Mouse (Mus musculus): Measurements from ENCODE around the gene Krt9. TPM values are rescaled to one million over a fixed set of nuclear protein-coding genes. Genes with fewer than 3 reads are reported as not detected.

Krt9 gene
- polyA plus RNA-seq, 1 experiment = 1.5 TPM

DNA sequence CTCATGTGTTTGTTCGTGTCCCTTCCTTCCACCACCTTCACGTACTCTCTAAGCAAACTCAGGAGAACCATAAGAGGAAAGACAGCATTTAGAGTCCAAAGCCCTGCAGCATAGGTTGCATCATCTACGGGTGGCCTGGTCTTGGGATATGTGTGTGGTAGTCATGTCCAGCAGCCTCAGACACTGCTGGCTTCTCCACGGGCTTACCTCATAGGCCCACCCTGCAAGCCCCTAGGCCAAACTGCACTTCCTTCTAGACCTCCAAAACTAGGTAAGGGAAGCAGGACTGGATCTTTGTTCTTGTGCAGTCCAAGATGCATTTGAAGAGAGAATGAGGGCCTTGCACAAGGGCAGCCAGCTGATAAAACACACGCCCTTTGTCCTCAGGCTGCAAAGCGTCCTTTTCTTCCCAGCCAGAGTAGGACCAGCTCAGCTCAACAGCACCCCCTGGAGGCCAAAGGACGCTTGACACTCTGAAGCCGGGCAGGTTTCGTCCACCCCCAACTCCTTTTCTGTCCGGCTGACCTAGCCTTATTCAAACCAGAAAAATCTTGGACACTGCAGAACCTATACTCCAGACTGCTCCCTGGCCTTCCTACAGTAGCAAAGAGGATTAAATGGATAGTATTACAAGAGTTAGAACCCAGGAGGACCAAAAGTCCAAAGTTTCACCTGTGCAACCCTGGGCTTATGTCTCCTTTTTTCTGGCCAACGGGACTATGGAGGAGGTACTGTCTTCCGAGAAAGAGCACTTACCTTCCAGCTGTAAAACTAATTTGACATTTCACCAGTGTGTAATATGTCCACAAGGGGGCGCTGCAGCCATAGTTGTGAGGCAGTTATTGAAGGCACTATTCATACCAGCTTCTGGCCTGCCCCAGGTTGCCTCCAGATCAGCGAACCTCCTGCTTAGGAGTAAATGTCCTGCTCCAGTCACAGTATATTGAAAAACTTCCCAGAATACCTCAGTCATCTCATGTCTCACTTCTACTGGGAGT lies 24.0 kb downstream of the Krt9 start:
- TF ChIP-seq POLR2A (IDR thresholded peaks at IDR 0.05; ENCODE audit: borderline replicate concordance, insufficient read depth, low read length) (no peak), CTCF (IDR thresholded peaks at IDR 0.05; ENCODE audit: borderline replicate concordance, insufficient read depth, low read depth, low read length) (peak; percentile 82)
- peak; percentile 17 to 46 for DNase-seq
- 31% methylated on average over 14 of the region's 14 CpGs for WGBS

DNA sequence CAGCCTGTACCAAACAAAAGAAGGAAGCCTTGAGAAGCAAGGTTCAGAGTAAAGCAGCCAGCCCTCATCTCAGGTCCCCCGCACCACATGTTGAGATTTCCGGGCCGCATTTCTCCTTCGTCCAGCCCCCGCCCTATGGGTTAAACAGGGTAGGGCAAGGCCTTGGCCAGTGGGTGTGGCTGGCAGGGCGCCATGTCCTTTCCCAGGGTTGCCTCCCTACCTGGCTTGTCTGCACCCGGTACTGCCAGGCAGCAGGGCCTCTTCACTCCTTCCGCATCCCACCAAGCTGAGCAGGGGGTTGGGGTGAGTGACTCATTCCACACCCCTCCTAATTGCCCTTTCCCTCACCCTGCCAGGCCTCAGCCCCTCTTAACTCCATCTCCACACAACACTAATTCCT lies 25.0 kb downstream of the Krt9 start:
- Histone ChIP-seq H3K4me3 (replicated peaks; ENCODE audit: insufficient read depth, low read depth, low read length) (no peak overlapping the region), H3K27ac (ENCODE audit: insufficient read depth, low read length) (no peak overlapping the region), H3K27me3 (ENCODE audit: control insufficient read depth, insufficient read depth, low read length) (no peaks in the 10 kb centered on the region), H3K4me1 (ENCODE audit: control insufficient read depth, insufficient read depth, low read length) (no peaks in the 10 kb centered on the region)
- TF ChIP-seq POLR2A (IDR thresholded peaks at IDR 0.05; ENCODE audit: borderline replicate concordance, insufficient read depth, low read length) (no peak), CTCF (IDR thresholded peaks at IDR 0.05; ENCODE audit: borderline replicate concordance, insufficient read depth, low read depth, low read length) (no peak)
- 82% methylated on average over 8 of the region's 8 CpGs for WGBS
- DNase-seq = no peak

More for the DNA sequence above, 24.0 kb downstream of the Krt9 start:
- Histone ChIP-seq H3K4me1 (ENCODE audit: control insufficient read depth, insufficient read depth, low read length) (no peaks in the 10 kb centered on the region), H3K27ac (ENCODE audit: insufficient read depth, low read length) (no peak overlapping the region), H3K4me3 (replicated peaks; ENCODE audit: insufficient read depth, low read depth, low read length) (no peak overlapping the region), H3K27me3 (ENCODE audit: control insufficient read depth, insufficient read depth, low read length) (no peaks in the 10 kb centered on the region)

DNA sequence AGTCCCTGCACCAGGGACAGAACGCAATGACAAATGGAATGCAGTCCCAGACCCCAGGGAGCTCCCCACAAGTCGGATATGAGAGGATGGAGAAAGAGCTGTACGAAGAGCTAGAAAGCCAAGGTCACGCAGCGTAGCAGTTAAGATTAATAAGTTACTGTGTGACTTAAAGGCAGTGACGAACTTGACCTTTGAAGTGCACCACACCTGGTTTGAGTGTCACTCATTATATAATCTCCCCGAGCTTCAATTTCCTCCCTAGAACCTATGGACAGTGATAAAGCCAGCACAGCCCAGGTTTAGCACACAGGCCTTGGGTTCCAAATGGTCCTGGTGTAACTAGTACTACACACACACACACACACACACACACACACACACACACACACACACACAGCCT lies 28.7 kb downstream of the Krt9 start:
- DNase-seq = no peak
- Histone ChIP-seq H3K27ac (ENCODE audit: insufficient read depth, low read length) (no peak overlapping the region), H3K4me3 (replicated peaks; ENCODE audit: insufficient read depth, low read depth, low read length) (no peak overlapping the region), H3K27me3 (ENCODE audit: control insufficient read depth, insufficient read depth, low read length) (no peaks in the 10 kb centered on the region), H3K4me1 (ENCODE audit: control insufficient read depth, insufficient read depth, low read length) (no peaks in the 10 kb centered on the region)
- 62% methylated on average over 7 of the region's 7 CpGs for WGBS
- no peak for TF ChIP-seq CTCF (IDR thresholded peaks at IDR 0.05; ENCODE audit: borderline replicate concordance, insufficient read depth, low read depth, low read length)
- TF ChIP-seq POLR2A (IDR thresholded peaks at IDR 0.05; ENCODE audit: borderline replicate concordance, insufficient read depth, low read length) = no peak

DNA sequence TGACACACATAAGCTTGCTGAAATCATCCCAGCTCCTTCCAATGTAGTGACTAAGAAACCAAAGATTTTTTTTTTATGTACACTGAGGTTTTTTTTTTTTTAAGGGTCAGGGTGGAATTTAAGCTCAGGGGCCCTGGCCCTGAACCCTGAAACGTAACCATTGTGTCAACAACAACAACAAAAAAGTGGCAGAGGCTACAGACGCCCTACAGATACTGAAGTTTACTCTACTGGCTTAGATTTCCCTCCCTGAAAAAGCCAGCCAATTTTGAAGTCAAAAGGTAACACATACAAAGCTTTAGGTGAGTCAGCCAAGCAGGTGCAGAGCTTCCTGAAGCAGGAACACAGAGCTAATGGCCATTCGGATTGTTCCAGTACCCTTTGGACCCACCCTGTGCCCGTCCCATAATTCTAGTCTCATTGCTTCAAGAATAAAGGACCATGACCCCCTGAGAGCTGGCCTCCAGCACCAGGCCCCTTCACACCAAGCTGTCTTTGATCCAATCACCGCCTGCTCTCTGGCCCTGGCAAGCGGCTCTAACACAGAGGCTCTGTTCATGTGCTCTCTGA lies 35.1 kb downstream of the Krt9 start:
- H3K4me1 ChIP-seq (ENCODE audit: control insufficient read depth, insufficient read depth, low read length) = no peaks in the 10 kb centered on the region
- DNase-seq = no peak
- WGBS = 79% methylated on average over 6 of the region's 6 CpGs
- no peak for TF ChIP-seq CTCF (IDR thresholded peaks at IDR 0.05; ENCODE audit: borderline replicate concordance, insufficient read depth, low read depth, low read length)
- no peak for TF ChIP-seq POLR2A (IDR thresholded peaks at IDR 0.05; ENCODE audit: borderline replicate concordance, insufficient read depth, low read length)
- H3K4me3 ChIP-seq (replicated peaks; ENCODE audit: insufficient read depth, low read depth, low read length) = no peak overlapping the region
- no peak overlapping the region for H3K27ac ChIP-seq (ENCODE audit: insufficient read depth, low read length)
- no peaks in the 10 kb centered on the region for H3K27me3 ChIP-seq (ENCODE audit: control insufficient read depth, insufficient read depth, low read length)

DNA sequence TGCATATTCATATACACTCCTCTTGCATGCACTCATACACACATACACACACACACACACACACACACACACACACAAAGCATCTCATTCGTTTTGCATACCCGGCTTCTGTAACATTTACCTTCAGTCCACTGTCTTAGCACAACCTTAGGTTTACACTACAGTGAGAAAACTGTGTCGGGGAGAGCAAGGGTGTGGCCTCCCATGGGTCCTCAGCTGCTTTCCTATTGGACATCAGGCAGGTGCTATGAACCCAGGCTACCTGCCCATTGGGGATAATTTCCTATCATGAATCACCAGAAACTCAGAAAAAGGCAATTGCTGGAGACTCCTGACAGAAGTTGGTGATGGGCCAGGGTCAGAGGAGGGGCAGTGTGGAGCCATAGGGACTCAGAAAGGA lies 35.7 kb downstream of the Krt9 start:
- Histone ChIP-seq H3K4me3 (replicated peaks; ENCODE audit: insufficient read depth, low read depth, low read length) (no peak overlapping the region), H3K4me1 (ENCODE audit: control insufficient read depth, insufficient read depth, low read length) (no peaks in the 10 kb centered on the region), H3K27me3 (ENCODE audit: control insufficient read depth, insufficient read depth, low read length) (no peaks in the 10 kb centered on the region), H3K27ac (ENCODE audit: insufficient read depth, low read length) (no peak overlapping the region)
- no peak for DNase-seq
- 81% methylated on average over 3 of the region's 3 CpGs for WGBS
- no peak for TF ChIP-seq CTCF (IDR thresholded peaks at IDR 0.05; ENCODE audit: borderline replicate concordance, insufficient read depth, low read depth, low read length)

DNA sequence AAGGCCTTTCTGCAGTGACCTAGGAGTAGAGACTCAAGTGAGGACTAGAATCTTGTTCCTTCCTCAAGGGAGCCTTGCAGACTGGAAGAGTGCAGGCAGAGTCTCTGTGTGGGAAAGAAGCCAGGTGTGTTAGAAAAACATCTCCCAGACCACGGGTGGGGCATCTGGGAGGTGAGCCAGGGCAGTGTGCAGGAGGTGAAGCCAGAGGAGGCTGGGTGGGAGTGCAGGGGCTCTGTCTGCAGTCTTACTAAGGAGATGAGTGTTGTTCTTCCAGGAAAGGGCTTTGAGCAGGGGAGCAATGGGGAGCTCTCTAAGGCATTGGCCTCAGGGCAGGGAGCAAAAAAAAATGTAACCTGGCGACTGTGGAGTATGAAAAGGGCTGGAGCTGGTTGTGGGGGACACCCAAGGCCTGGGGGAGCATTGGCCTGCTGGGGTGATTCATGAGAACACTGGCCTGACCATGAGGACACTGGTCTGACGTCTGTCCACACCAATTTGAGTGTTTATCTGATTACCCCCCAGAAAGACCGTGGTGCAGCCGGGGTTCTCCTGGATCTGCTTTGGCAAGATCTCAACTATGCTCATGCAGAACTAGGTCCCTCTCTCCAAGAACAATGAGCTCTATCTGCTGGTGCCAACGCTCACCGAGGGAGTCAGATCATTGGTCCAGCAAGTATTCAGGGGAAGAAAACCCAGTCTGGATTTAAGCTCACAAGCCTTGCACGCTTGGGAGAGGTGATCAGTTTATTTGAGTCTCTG lies 37.4 kb downstream of the Krt9 start:
- H3K4me3 ChIP-seq (replicated peaks; ENCODE audit: insufficient read depth, low read depth, low read length) = no peak overlapping the region
- TF ChIP-seq POLR2A (IDR thresholded peaks at IDR 0.05; ENCODE audit: borderline replicate concordance, insufficient read depth, low read length) (no peak), CTCF (IDR thresholded peaks at IDR 0.05; ENCODE audit: borderline replicate concordance, insufficient read depth, low read depth, low read length) (no peak)
- no peak overlapping the region for H3K27ac ChIP-seq (ENCODE audit: insufficient read depth, low read length)
- no peaks in the 10 kb centered on the region for H3K27me3 ChIP-seq (ENCODE audit: control insufficient read depth, insufficient read depth, low read length)
- 25% methylated on average over 8 of the region's 8 CpGs for WGBS
- H3K4me1 ChIP-seq (ENCODE audit: control insufficient read depth, insufficient read depth, low read length) = no peaks in the 10 kb centered on the region
- no peak for DNase-seq

DNA sequence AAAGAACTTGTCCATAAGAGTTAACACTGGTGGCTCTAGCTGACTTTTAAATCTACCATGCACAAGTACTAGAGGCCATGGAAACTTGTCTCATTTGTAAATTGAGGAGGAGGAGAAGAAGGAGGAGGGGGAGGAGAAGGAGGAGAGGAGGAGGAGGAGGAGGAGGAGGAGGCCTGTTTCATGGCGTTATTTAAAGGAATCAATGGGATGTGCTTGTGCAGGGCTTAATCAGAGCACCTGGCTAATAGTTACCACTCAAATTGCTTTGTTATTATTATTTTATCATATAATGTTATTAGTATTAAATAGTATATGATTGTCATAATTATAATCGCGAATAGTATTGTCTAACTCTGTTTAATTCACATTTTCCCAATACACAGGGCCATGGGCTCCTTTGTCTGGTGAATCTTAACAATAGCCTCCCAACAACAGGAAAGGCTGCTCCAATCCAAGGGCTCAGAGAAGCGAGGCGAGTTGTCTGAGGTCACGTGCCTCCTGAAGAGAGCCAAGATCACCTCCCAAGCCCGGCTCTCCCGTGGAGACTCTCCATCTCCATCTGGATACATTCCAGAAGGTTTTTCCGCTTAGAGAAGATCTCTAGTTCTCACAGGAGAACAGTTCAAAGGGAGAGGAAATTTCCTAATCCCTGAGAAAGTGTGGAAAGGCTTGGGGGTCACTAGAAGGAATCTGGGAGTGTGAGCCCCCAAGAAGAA lies 44.3 kb downstream of the Krt9 start, which contains the start of gene Krt19:
Gene Krt19, minus strand, starts transcription at position 51 of the 716 bp plus-strand sequence.
- H3K4me3 ChIP-seq (replicated peaks; ENCODE audit: insufficient read depth, low read depth, low read length) = no peak within 1 kb of the TSS
- no peak for DNase-seq
- peaks cover 3% of the 10 kb centered on the region; the same call in 1 of the 2 replicates for H3K27me3 ChIP-seq (ENCODE audit: control insufficient read depth, insufficient read depth, low read length)
- 24% methylated on average over 9 of the region's 9 CpGs for WGBS
- TF ChIP-seq POLR2A (IDR thresholded peaks at IDR 0.05; ENCODE audit: borderline replicate concordance, insufficient read depth, low read length) = no peak
- no peak for TF ChIP-seq CTCF (IDR thresholded peaks at IDR 0.05; ENCODE audit: borderline replicate concordance, insufficient read depth, low read depth, low read length)
- no peaks in the 10 kb centered on the region; the same call in 1 of the 2 replicates for H3K4me1 ChIP-seq (ENCODE audit: control insufficient read depth, insufficient read depth, low read length)
- no peak within 1 kb of the TSS for H3K27ac ChIP-seq (ENCODE audit: insufficient read depth, low read length)

Data from cerebellum, adult 2 months (tissue).